Mouse (Mus musculus) midbrain, postnatal 0 days (tissue): Measurements from ENCODE around the gene Inhbc. TPM values are rescaled to one million over a fixed set of nuclear protein-coding genes. Genes with fewer than 3 reads are reported as not detected.
A peak's percentile ranks its signal among the peaks of the same experiment; 100 is the strongest.

Experiments
- ATAC-seq: fragments of 200-750 bp; cut with Nextera tagmentation; 2 replicates; pipeline ENCODE4 v1.8.0; 2017; ENCODE audit warnings: moderate number of reproducible peaks, mild to moderate bottlenecking, moderate TSS enrichment, moderate library complexity; ENCODE audit not compliant: low FRiP score
- DNase-seq: peaks from one replicate; pipeline ENCODE4 v3.0.0-alpha.2; 2015; ENCODE audit warnings: low spot score
- H3K27ac ChIP-seq: fragments of 300-500 bp; sonication (generic); 2 replicates; pipeline ENCODE4 v1.5.1; 2014; ENCODE audit warnings: low read depth, mild to moderate bottlenecking, low read length, mixed read lengths
- H3K27me3 ChIP-seq: fragments of 300-500 bp; sonication (generic); 2 replicates; pipeline ENCODE4 v1.6.1; 2014; ENCODE audit warnings: low read length, control low read depth, mixed read lengths; ENCODE audit not compliant: insufficient read depth
- H3K36me3 ChIP-seq: fragments of 300-500 bp; sonication (generic); 2 replicates; pipeline ENCODE4 v1.6.1; 2014; ENCODE audit warnings: low read length, control low read depth, mixed read lengths; ENCODE audit not compliant: insufficient read depth
- H3K4me1 ChIP-seq: fragments of 300-500 bp; sonication (generic); 2 replicates; pipeline ENCODE4 v1.6.1; 2014; ENCODE audit warnings: mild to moderate bottlenecking, control low read depth, antibody characterized with exemption, low read length, mixed read lengths; ENCODE audit not compliant: insufficient read depth
- H3K4me2 ChIP-seq: fragments of 300-500 bp; sonication (generic); 2 replicates; pipeline ENCODE4 v1.6.1; 2014; ENCODE audit warnings: low read depth, mild to moderate bottlenecking, low read length, mixed read lengths; ENCODE audit not compliant: poor library complexity, severe bottlenecking
- H3K4me3 ChIP-seq: fragments of 300-500 bp; sonication (generic); 2 replicates; pipeline ENCODE4 v1.5.1; 2014; ENCODE audit warnings: low read depth, mild to moderate bottlenecking, low read length, moderate library complexity
- H3K9ac ChIP-seq: fragments of 300-500 bp; sonication (generic); replicated peaks from 2 replicates; pipeline ENCODE4 v1.6.1; 2014; ENCODE audit warnings: mild to moderate bottlenecking, low read length, moderate library complexity, mixed read lengths; ENCODE audit not compliant: poor library complexity, severe bottlenecking
- H3K9me3 ChIP-seq: fragments of 300-500 bp; sonication (generic); 2 replicates; pipeline ENCODE4 v1.6.1; 2016; ENCODE audit warnings: low read length, control low read depth
- CTCF ChIP-seq: IDR thresholded peaks from 2 replicates; pipeline ENCODE4 v1.5.1; 2016; ENCODE audit warnings: antibody characterized with exemption, mild to moderate bottlenecking
- WGBS: fragments of 180-500 bp; shearing (Covaris S2); extraction: QIAGEN DNeasy Blood & Tissue Kit; methylation state at CpG from one replicate; pipeline ENCODE4 v1.1.7; 2014; 5-methylcytosine and 5-hydroxymethylcytosine counted together
- polyA plus RNA-seq: library from polyadenylated mRNA; unstranded; fragments of >200 nt; fragmentation: Nextera tagmentation; extraction: Ambion mirVana; gene quantifications from 2 replicates; pipeline ENCODE4 v1.2.1, GENCODE M21; 2015
- total RNA-seq: library from RNA; depleted of rRNA; stranded (reverse); fragments of >200 nt; gene quantifications from 2 replicates; pipeline ENCODE4 v1.2.3, GENCODE M21; 2014; rRNA removed

Inhbc gene
- total RNA-seq = not detected in 2 replicates
- not detected in 2 replicates for polyA plus RNA-seq

DNA sequence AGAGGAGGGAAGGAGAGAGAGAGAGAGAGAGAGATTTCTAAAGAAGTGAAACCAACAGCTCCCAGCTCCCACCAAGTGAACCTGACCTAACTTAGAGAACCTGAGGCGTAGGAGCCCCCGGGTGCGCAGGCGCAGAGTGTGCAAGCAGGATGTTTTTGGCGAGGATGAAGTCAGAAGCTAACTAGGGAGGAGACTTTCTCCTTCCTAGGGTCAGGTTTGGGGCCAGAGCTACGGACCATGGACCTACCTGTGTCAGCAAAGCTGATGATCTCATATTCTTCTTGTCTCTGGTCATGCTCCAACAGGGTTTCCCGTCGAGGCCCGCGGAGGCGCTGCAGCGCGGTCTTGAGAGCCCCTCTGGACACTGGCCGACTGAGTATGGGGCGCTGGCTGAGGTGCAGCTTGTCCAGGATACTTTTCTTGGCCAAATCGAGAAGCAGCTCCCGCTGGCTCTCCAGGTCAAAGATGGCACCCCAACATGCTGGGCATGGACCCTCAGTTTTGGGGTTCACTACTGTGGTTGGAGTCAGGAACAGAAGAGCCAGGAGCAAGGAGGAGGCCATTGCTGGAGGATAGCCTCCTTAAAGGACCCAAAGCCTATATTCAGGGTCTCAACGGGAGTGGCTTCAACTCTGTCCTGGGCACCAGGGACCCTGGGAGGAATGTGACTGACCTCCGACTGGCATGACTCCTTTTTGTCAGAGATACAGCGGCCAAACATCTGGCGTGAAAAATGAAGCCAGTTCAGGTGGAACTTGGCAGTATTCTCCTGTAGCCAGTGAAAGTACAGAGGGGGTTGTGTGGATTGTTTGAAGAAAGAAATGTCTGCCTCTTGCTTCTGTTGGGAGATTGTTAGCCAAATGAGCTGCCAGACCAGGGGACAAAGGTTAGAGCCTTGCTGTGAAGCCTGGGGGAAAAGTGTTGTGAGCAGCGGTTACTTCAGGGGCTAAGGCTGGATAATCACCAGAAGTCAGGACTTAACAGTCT is at the start of gene Inhbc:
TSS of gene Inhbc (minus strand) at position 598 of the 987 bp plus-strand sequence.
- Histone ChIP-seq H3K4me1 (no peaks in the 10 kb centered on the region), H3K4me2 (no peak within 1 kb of the TSS), H3K4me3 (no peak within 1 kb of the TSS), H3K27me3 (no peaks in the 10 kb centered on the region), H3K27ac (no peak within 1 kb of the TSS), H3K9ac (no peak within 1 kb of the TSS), H3K36me3 (no peaks in the 10 kb centered on the region), H3K9me3 (no peaks in the 10 kb centered on the region)
- no peak for DNase-seq
- no peak for ATAC-seq
- WGBS = 77% methylated on average over 22 of the region's 22 CpGs
- no peak for TF ChIP-seq CTCF

DNA sequence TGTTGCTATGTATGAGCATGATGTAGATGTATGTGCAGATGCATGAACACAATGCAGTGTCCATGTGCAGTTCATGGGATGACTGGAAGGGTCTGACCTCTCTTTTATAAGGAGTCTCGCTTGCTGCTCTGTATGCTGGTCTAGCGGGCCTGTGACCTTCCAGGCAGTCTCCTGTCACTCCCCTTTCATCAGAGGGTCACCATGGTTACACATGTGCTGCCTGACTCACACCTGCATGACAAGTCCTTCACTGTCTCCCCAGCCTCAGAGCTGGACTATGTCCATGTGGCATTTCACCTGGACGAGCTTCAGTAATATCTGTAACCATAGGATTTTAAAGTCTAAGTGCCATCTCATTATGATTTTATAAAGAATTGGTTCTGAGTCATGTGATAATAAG is 43.9 kb upstream of the Inhbc start:
- Histone ChIP-seq H3K9me3 (no peaks in the 10 kb centered on the region), H3K36me3 (no peaks in the 10 kb centered on the region), H3K9ac (no peak overlapping the region), H3K27me3 (no peaks in the 10 kb centered on the region), H3K27ac (no peak overlapping the region), H3K4me3 (no peak overlapping the region), H3K4me1 (no peaks in the 10 kb centered on the region), H3K4me2 (no peak overlapping the region)
- 75% methylated on average over 3 of the region's 3 CpGs for WGBS
- no peak for TF ChIP-seq CTCF
- DNase-seq = no peak
- no peak for ATAC-seq

DNA sequence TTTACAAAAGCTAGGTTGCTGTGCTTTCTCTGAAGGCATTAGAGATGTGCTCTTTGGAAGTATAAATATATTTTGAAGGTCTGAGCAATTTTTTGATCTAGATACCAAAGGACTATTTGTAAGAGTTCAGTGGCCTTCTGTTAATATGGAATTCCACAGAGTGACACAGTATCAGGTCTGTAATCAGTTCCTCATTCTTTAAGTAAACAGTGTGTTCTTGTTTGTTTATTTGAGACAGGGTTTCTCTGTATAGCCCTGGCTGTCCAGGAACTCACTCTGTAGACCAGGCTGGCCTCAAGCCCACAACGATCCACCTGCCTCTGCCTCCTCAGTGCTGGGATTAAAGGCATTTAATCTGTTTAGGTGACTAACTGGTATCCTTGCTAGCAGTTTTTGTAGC is 43.4 kb upstream of the Inhbc start:
- 80% methylated on average over 1 of the region's 1 CpGs for WGBS
- Histone ChIP-seq H3K9ac (no peak overlapping the region), H3K27ac (no peak overlapping the region)

DNA sequence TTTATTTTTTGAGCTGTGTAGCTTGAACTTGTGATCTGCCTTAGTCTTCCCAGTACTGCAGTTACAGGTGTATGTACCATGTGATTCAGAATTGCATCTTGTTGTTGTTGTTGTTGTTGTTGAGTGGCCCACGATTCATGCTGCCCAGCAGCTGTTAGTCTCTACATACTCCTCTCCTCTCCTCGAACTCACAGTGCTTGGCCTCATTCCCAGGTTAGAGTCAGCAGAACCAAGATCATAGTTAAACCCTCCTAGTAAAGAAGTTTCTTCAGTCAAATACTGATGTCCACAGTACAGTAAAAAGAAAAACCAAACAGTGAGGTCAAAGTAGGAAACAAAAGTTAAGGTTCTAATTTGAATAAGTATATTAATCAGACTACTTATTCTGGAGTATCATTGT is 42.5 kb upstream of the Inhbc start:
- no peaks in the 10 kb centered on the region for H3K9me3 ChIP-seq
- TF ChIP-seq CTCF = no peak
- DNase-seq = no peak
- no peaks in the 10 kb centered on the region for H3K4me1 ChIP-seq
- whole genome bisulfite sequencing = 85% methylated on average over 2 of the region's 2 CpGs
- H3K27ac ChIP-seq = no peak overlapping the region
- H3K4me3 ChIP-seq = no peak overlapping the region
- H3K9ac ChIP-seq = no peak overlapping the region
- no peak for ATAC-seq
- H3K4me2 ChIP-seq = no peak overlapping the region
- H3K36me3 ChIP-seq = peaks cover under 1% of the 10 kb centered on the region; the same call in 1 of the 2 replicates
- no peaks in the 10 kb centered on the region for H3K27me3 ChIP-seq

More for the DNA sequence above, 43.4 kb upstream of the Inhbc start:
- Histone ChIP-seq H3K4me3 (no peak overlapping the region), H3K4me2 (no peak overlapping the region), H3K27me3 (no peaks in the 10 kb centered on the region), H3K4me1 (no peaks in the 10 kb centered on the region), H3K9me3 (no peaks in the 10 kb centered on the region), H3K36me3 (no peaks in the 10 kb centered on the region)
- TF ChIP-seq CTCF = no peak
- no peak for ATAC-seq
- no peak for DNase-seq

DNA sequence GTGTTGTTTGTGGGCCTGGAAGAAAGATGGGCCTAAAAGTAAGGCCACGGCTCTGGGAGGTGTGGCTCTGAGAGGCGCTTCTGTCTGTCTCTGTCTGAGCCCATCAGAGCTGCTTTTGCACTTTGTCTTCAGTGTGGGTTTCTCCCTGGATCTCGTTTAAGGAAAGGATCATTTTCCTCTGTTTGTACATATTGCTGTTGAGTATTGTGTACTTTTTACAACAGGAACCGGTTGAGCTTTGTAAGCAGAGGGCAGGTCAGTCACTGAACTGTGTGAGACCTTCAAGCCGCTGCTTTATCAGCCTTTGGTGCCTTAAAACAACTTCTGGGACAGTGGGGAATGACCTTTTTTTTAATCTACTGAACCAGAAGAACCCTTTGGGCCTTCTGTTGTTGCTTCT is 41.9 kb upstream of the Inhbc start:
- Histone ChIP-seq H3K27ac (0 out of 2 replicates have a peak overlapping the region, but pooled peaks have one; percentile 55), H3K4me1 (no peaks in the 10 kb centered on the region), H3K4me2 (no peak overlapping the region), H3K9me3 (no peaks in the 10 kb centered on the region), H3K27me3 (no peaks in the 10 kb centered on the region), H3K36me3 (peaks cover 5% of the 10 kb centered on the region; the same call in 1 of the 2 replicates), H3K9ac (no peak overlapping the region), H3K4me3 (no peak overlapping the region)
- WGBS = 57% methylated on average over 5 of the region's 5 CpGs
- no peak for DNase-seq
- TF ChIP-seq CTCF = no peak
- no peak for ATAC-seq

DNA sequence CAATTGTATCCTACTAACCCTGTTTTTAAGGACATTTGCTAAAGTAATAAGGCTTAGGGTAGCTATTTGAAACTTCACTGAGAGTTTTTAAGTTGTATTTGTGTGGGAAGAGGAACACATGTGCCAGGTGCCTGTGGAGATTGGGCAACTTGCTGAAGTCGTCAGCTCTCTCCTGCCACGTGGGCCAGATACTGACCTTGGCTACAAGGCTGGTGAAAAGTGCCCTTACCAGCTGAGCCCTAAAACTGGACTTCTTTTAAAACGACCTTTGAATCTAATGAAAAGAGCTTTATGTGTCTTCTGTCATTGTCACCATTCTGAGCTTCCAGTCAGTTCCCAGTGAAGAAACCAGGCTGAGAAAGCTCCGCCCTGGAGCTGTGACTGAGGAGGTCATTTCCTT is 37.2 kb upstream of the Inhbc start:
- no peak for TF ChIP-seq CTCF
- no peaks in the 10 kb centered on the region for H3K27me3 ChIP-seq
- no peak for DNase-seq
- no peak for ATAC-seq
- 63% methylated on average over 4 of the region's 4 CpGs for WGBS
- peaks cover 5% of the 10 kb centered on the region; the same call in 1 of the 2 replicates for H3K36me3 ChIP-seq
- H3K9ac ChIP-seq = no peak overlapping the region
- H3K9me3 ChIP-seq = no peaks in the 10 kb centered on the region
- no peaks in the 10 kb centered on the region for H3K4me1 ChIP-seq
- H3K4me2 ChIP-seq = no peak overlapping the region
- H3K27ac ChIP-seq = no peak overlapping the region
- no peak overlapping the region for H3K4me3 ChIP-seq
